Mouse (Mus musculus): ENCODE results near the gene Bst1. TPM values are rescaled to one million over a fixed set of nuclear protein-coding genes. Genes with fewer than 3 reads are reported as not detected.
A peak's percentile ranks its signal among the peaks of the same experiment; 100 is the strongest.

Gene Bst1
- total RNA-seq, 2 experiments from 2014 or later, result 0.26 to 0.47 TPM

DNA sequence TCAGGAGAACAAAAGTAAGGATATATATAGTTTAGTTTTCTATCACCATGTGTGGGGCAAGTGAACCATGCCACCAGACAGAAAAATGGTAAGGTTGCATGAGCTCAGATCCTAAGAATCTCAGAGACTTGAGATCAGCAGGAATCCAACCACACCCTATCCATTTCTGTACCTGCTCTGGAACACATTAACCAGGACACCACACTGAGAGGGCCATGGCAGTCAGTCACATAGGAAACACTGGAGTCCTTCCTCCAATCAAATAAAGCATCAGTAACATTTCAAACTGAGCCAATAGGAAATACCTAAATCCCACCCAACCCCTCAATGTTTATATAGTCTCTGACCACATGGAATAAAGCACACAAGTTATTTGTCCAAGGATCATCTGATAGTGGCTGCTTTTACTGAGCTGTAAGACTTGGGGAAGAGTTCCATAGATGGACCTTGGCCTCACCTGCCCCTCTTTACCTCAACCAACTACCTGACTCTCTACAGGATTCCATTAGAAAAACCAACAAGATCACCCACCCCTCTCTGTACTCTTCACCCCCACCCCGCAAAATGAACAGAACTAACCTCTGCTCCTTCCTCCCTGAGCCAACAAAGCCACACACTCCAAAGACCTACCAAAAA, 8.1 kb upstream of the Bst1 start:
- DNase-seq, result no peak

DNA sequence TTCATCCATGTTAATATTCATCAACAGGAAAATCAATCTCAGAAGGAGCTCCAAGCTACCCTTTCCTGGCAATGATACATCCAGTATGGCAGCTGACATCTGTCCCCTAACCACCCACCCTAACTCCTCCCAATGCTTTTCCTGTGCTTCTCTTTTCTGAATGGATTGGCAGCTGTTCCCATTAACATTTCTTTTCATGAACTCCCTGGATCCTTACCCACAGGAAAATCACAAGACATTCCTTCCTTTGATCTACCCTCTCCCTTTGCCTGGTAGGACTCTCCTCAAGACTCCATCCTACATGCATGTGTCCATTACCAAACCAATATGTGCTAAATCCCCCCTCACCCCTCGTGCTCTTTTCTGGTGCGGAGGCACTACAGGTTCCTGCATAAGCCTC, 4.1 kb upstream of the Bst1 start:
- no peak for DNase-seq

DNA sequence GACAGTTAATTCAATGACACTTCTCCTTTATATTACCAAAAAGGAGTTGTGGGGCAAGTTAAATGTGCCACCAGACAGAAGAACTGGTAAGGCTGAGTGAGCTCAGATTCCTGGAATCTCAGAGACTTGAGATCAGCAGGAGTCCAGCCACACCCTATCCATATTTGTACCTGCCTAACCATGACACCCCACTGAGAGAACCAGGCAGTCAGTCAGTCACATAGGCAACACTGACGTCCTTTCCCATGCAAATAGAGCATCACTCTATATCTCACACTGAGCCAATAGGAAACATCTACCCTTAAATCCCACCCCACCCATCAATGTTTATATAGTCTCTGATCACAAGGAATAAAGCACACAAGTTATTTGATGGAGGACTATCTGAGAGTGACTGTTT, 2.9 kb upstream of the Bst1 start:
- DNase-seq, result no peak

DNA sequence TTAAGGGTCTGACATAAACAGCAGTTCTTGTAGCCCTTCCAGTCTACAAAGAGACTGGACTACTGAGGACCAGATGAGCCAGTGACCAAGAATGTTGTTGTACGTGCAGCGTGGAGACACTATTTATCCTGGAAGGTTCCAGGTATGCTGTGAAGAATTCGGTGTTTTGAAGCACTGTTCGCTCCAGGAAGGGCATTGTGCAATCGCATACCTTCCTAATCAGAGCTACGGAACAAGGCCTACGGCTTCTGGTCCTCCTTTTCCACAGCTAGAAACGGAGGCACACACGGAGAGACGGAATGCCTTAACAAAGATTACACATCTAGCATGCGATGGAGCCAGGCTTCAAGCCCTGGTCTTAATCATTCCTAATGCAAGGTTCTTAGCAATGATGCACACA, 2.1 kb downstream of the Bst1 start:
- no peak for DNase-seq

DNA sequence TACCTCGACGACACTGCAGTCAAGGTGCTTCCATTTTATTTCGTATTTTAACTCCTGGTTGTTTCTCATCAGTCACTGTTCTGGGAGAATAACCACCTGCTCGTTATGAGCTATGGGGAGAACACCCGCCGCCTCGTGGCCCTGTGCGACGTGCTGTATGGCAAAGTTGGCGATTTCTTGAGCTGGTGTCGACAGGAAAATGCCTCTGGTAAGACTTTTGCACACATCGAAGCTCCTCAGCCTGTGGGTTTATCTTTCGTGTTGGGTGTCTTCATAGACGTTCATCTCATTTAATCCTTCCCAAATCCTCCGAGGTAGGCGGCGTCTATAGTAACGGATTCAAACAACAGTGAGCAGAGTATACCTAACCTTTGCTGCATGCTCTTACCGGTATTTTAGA, 2.9 kb downstream of the Bst1 start, which contains the start of gene Fbxl5:
Fbxl5 (minus strand) TSS at position 101 of the 400 bp plus-strand sequence.
- DNase-seq, result no peak

DNA sequence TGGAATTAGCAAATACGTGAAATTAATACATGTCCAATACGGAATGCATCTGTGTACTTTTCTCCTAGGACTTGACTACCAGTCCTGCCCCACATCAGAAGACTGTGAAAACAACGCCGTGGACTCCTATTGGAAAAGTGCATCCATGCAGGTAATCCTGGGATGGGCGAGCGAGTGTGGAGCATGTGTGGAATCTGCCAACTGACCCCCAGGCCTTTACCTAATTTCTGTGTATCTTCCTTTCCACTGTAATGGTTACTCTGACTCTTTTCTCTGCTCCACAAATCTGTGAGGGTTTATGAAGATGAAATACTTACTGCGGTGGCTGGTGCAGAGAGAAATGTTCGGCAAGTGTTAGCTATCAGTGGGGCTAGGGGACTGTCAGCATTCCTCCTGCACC, 3.5 kb downstream of the Bst1 start:
- DNase-seq, result no peak

DNA sequence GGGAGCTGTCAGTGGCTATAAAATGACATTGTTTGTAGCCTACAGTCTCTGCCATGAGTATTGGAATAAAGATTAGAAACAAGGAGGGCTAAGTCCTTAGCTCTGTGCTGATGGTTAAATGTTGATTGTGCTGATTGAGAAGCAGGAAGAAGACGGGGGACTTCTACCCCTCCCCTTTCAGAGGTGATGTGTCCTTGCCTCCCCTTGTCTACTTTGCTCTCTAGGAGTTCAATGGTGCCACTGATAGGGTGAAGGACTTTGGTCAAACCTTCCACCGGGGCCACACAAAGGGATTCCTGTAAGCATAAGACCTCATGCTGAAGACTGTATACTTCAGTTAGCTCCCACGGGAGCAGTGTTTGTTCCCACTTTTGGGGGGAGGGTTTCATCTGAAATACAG, 4.1 kb downstream of the Bst1 start:
- DNase-seq, result no peak

DNA sequence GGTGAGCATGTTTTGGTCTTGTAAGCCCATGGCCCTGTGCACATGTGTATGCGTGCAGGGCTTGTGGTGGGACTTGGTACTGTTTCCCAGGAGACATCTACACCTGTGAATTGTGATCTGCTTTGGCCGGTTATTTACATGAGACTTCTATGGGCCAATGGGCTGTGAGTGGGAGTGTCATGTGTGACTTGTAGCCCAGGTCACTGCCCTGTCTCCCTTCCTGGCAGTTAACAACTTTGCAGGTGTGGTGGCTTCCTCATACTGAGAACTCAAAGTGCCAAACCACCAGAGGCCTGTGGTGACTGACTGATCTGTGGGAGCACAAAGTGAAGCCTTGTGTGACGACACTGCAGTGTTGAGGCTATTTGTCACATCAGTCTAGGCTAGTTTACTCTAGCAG, 5.9 kb downstream of the Bst1 start:
- no peak for DNase-seq

DNA sequence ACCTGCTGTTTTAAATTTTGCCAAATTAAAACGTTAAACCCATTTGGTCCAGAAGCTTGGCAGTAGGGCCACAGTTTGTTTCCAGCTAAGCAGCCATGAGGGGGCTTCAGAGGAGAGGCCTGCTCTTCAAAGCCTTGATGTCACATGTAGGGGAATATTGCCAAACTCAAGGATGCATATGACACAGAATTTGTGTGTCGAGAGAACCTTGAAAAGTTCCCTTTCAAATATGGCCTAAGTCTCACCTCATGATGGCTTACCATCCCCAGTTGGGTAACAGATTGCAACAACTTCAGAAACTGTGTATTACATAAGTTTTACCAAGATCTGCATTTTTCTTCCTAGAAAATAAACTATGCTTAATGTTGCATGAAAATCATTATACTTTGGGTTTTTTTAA, 8.2 kb downstream of the Bst1 start:
- DNase-seq, result no peak

DNA sequence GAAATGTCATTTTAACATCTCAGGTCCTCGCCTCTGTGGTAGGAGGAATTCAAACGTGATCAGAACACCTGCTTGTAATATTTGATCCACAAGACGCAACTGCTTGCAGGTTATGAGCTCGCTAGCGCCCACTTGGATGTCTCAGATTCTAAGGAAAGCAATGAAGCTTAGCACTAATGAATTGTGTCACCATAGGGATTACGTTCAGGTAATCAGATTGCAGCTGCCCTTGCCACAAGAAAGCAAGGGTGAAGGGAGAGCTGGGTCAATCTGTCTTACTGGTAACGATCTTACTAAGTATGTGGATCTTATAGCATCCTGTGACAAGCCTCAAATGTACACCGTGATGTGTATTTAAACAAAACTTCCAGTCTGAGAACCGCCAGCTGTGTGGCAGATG, 8.7 kb downstream of the Bst1 start:
- no peak for DNase-seq

DNA sequence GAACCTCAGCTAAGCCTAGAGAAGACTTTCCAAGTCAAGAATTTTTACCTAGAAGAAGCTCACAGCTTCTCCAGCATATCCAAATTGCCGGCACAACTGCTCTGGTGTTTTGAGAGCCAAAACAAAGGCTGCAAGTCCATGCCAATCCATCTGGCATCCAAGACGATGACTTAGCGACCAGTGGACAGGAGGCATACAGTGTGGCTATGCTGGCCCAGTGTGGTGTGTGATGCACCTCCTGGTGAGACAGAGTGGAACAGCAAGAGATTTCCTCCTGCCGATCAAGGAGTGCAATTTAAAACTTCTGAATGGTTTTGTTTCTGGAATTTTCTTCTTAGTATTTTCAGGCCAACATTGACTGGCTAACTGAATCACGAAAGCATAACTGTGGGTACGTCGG, 17.9 kb downstream of the Bst1 start:
- no peak for DNase-seq

DNA sequence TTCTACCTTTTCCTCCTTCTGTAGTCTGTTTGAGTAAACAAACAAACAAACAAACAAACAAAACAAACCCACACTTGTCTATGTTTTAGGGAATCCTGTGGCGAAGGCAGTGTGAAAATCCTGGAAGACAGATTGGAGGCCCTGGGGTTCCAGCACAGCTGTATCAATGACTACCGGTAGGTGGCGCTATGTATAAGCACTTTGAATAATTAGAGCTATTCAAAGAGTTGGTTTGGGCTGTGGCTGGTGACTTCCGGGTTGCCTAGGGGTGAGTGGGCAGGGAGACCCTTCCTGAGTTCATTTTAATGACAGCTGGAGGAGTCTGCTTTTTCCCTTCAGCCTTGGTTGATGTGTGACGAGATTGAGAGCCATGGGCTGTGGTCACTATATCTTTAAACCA, 18.7 kb downstream of the Bst1 start:
- peak; percentile 42 for DNase-seq

DNA sequence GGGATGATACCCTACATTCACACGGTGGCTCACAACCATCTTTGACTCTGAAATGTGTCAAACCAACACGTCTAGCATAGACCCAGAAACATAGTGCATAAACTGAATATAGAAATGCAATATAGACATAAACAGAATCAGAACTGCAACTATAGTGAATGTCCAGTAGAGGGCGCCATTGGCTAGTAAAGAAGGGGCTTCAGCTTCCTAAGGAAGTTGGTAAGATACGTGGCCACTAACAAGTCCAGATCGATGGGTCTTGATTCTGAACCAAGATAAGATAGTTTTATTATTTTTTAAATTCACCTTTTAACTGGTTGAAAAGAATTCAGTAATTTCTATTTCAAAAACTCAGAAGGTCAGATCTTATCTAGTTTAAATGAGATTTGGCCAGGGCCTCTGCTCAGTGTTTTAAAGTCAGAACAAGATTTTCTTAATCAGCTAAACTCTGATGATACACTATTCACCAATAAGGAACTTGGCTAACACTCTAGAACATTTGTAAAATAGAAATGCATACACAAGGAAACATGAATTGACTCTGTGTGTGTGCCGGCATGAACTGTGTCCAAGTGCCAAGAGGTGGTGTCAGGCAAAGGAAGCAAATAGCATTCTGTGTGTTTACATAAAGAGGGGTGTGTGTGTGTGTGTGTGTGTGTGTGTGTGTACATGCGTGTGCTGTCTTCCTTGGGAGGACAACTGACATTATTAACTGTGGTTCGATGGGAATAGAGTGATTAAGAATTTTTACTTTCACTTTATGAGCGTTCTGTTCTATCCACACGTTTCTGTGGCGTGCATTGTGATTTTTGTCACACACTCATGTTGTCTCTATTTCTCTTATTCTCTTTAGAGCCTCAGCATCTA, 22.7 kb downstream of the Bst1 start:
- DNase-seq, result peak; percentile 37

DNA sequence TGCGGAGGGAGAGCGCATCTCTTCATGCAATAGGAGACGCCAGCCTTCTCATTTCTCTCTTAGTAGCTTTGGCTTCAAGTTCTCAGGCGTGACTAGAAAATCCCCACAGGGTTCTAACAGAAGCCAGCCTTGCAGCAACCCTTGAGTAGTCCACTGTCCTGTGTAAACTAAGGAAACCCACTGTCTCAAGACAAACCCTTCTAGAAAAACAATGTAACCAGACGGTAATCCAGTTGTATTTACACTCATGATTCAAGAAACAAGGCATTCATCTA, 23.3 kb downstream of the Bst1 start:
- DNase-seq, result no peak

DNA sequence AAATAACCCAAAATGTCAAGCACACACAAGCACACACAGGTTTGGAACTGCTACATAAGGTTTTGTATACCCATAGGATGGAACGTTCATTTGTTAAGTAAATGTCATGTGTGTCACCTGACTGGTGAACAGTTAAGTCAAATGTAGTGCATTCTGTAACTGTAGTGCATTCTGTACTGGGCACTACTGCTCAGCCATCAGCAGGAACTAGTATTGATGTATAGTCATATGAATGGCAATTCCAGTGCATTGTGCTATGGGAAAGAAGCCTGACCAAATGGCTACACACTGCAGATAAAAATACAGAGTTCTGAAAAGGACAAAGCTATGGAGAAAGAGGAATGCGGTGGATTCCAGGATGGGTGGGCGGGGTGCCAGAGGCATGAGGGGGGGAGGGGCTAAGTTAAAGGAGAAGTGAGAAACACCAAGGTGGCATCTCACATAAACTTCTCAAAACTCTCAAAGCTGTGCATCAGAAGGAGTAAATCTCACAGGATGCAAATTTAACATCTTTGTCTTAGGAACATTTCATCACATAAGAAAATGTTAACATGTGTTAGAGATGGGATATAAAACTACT, 24.0 kb downstream of the Bst1 start:
- no peak for DNase-seq

DNA sequence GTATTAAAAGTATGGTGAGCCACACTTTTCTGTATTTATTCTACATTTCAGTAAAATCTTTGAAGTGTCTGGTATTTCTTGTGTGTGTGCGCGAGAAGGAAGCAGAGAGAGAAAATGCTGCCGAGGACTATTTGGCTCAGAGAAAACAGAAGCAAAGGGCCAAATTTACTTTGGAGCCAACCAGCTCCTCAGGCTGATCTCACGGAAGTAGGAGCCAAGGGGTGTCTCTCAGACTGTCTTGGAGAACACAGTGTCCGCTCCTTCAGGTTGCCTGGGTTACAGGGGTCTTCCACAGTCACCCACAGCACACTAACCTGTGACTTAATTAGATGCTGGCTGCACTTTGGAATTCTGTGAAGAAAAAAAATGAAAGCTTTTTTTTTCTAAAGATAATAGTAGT, 26.4 kb downstream of the Bst1 start:
- DNase-seq, result no peak

DNA sequence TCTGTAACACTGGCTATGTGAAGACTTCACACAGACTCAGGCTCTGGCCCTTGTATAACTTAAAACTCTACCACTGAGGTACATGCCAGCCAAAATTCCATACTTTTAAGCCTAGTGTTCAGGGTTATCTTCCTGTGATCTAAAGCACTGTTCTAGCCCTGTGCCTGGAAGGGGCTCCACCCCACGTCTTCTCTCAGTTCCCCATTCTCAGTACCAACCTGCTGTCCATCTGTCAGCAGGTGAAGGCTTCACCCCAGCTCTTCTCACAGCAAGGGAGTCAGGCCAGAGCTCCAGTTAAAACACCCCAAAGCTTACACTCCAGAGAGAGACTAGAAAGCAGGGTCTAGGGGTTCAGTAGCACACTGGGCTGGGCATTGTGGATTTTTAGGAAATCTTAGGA, 27.0 kb downstream of the Bst1 start:
- DNase-seq, result no peak

DNA sequence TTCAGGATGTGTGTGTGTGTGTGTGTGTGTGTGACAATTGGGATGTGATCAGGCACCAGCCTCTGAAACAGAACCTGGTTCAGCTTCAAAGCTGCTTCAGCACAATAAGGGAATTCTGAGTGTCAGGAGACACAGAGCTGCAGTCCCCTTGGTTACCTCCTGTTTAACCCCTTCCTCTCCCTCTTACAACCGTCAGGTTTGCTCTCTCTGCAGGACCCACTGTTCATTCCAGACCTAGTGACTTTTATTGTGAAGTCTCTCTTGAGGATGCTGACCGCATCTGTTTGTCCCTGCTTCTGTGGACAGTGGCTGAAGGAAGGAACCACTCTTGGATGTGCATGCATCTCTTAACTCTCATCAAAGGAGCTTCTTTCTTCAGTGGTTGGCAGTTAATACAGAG, 27.5 kb downstream of the Bst1 start:
- no peak for DNase-seq

DNA sequence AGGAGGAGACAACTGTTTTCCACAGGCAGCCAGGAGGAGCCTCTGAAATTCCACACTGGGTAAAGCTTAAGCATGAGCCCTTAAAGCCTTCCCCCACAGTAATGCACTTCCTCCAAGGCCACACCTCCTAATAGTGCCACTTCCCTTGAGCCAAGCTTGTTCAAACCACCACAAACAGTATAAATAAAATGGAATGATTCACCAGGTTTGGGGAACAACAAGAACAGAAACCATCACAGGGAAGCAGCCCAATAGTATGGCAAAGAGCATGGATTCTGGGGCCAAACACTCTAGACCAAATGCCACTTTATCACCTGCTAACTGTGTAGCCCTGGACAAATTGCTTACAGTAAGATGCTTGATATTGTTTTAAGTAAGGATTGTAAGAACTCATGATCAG, 28.9 kb downstream of the Bst1 start:
- no peak for DNase-seq

DNA sequence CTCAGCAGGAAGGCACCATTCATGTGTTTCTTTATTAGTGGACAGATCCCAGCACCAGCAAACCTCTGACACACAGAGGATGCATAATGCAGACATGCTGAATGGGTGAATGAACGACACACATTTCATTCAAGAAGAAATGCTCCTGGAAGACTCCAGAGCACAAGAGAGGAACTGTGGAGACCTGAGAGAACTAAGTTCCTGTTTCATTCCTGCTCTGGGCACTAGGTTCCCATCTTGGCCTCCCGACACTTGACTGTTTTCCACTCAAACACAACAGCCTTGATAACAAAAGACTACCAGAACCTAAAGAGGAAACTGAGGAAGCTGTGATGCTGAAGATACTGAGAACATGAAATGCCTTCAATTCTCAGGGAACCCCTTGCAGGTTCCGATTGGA, 29.6 kb downstream of the Bst1 start:
- DNase-seq, result no peak

DNA sequence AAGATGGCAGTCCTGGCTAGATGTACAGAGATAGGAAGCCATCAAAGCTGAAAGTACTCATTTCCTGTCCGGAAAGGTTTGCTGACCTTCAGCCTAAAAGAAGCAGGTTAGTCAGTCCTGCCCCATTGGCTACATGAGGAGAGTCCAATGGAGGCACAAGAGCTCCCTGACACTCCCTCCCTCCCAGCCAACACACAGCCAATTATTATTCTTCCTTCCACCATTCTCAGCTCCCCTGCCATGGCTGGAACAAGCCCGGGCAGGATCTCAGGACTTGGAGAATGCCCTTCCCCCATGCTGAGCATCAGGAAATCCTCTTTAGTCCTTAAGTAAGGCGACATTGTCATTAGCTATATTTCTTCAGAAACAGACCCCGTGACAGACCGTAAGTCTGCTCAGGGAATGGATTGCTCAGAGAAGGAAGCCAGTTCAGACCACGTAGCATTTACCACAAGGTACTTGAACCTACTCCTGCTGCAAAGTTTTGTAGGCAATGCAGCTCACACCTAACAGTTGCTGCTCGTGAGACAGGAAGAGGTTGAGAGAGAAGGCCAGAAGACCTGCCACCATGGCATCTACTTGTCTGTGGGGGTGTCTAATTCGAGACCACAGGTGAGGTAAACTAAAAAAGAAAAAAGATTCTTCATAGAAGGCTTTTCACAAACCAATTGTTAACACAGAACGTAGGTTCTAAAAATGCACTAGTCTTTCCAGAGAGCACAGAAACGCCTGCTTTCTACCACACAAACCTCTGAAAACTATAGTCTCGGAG, 34.6 kb downstream of the Bst1 start:
- DNase-seq, result no peak

DNA sequence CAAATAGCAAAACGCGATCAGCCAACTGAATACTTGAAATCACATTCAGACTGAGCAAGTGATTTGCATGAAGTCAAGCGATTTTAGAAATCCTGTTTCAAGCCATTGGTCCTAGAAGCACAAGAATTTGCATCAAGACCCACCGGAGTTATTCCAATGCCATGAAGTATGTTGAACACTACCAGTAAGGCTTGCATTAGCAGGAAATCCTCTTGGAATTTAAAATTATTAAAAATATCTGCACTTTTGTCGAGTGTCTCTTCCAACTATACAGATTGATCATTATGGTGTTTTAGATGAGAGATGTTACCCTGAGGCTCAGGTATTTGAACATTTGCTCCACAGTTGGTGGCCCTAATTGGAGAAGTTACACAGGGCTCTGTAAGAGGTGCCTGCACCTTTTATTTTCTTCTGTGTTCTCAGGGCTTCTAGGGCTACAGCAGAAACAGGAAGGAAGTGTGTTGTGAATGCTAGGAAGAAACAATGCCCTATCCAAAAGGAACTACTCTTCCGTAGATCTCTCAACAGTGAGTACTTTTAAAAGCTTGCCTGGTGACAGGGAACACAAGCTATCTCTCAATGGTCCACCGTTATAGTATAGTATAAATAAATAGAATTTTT, 35.3 kb downstream of the Bst1 start:
- DNase-seq, result no peak

DNA sequence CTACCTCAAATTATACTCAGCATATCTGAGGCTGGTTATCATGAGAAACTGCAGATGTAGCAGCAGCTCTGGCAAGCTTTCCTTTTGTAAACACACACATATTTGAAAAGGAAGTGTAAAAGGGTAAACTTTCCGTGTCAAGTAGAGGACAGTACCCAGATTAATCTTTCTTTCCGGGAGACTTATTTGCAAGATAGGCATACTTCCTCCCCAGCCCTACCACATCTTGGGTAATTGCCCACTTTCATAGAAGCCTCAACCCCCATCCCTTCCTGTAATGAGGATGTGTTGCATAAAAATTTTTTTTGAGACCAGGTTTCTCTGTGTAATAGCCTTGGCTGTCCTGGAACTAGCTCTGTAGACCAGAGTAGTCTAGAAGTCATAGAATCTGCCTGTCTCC, 37.1 kb downstream of the Bst1 start:
- DNase-seq, result no peak
